Mouse (Mus musculus): ENCODE measurements around the gene Wdr92.

The Wdr92 gene

GRCm38 (mm10) chr11:17181807-17182206 lies at the start of gene Wdr92:
Gene Wdr92, plus strand, starts transcription at chr11:17182107.
- DNase-seq, result no peak

GRCm38 (mm10) chr11:17135638-17136037 lies 46.3 kb upstream of the Wdr92 start:
- DNase-seq, result no peak

GRCm38 (mm10) chr11:17138306-17139033 lies 43.4 kb upstream of the Wdr92 start:
- no peak for DNase-seq

GRCm38 (mm10) chr11:17158858-17159737 lies 22.8 kb upstream of the Wdr92 start, which contains the start of gene Ppp3r1:
Gene Ppp3r1, plus strand, starts transcription at chr11:17159263.
- DNase-seq, result peak; percentile 98

GRCm38 (mm10) chr11:17159738-17160241 lies 22.1 kb upstream of the Wdr92 start:
- peak; percentile 62 to 67 for DNase-seq

GRCm38 (mm10) chr11:17160242-17160641 lies 21.7 kb upstream of the Wdr92 start:
- DNase-seq, result peak; percentile 70 to 78

GRCm38 (mm10) chr11:17163956-17164355 lies 18.0 kb upstream of the Wdr92 start:
- no peak for DNase-seq

GRCm38 (mm10) chr11:17166627-17167026 lies 15.3 kb upstream of the Wdr92 start:
- no peak for DNase-seq

- no peak for DNase-seq
These were observed 12.6 kb upstream of the Wdr92 start for GRCm38 (mm10) chr11:17169262-17169661.

GRCm38 (mm10) chr11:17170938-17171729 lies 10.8 kb upstream of the Wdr92 start:
- no peak for DNase-seq

- DNase-seq, result no peak
These were observed 9.6 kb upstream of the Wdr92 start for GRCm38 (mm10) chr11:17172300-17172699.

- no peak for DNase-seq
These were observed 5.3 kb upstream of the Wdr92 start for GRCm38 (mm10) chr11:17176638-17177037.

- DNase-seq, result no peak
These were observed 1.2 kb upstream of the Wdr92 start for GRCm38 (mm10) chr11:17180753-17181152.

GRCm38 (mm10) chr11:17183165-17183564 lies 1.3 kb downstream of the Wdr92 start:
- no peak for DNase-seq

GRCm38 (mm10) chr11:17187649-17188048 lies 5.7 kb downstream of the Wdr92 start:
- no peak for DNase-seq

GRCm38 (mm10) chr11:17188786-17189185 lies 6.9 kb downstream of the Wdr92 start:
- no peak for DNase-seq

GRCm38 (mm10) chr11:17192151-17192844 lies 10.4 kb downstream of the Wdr92 start:
- DNase-seq, result no peak

GRCm38 (mm10) chr11:17199170-17199569 lies 17.3 kb downstream of the Wdr92 start:
- DNase-seq, result no peak

GRCm38 (mm10) chr11:17199840-17200501 lies 18.1 kb downstream of the Wdr92 start:
- no peak for DNase-seq

- DNase-seq, result peak in 1 of 2 experiments; percentile 7
These were observed 19.0 kb downstream of the Wdr92 start for GRCm38 (mm10) chr11:17200936-17201335.

GRCm38 (mm10) chr11:17202481-17202880 lies 20.6 kb downstream of the Wdr92 start:
- no peak for DNase-seq

Data from cerebellum, postnatal 14 days (tissue).